Mouse (Mus musculus): ENCODE measurements around the gene Oas1a. TPM values are rescaled to one million over a fixed set of nuclear protein-coding genes. Genes with fewer than 3 reads are reported as not detected.
"Not testable (repeated sequence)": the region's sequence is repeated elsewhere in the genome, so short reads cannot be mapped to it uniquely, and the experiment has no call there.

Oas1a gene
- polyA plus RNA-seq, 1 experiment = not detected

DNA sequence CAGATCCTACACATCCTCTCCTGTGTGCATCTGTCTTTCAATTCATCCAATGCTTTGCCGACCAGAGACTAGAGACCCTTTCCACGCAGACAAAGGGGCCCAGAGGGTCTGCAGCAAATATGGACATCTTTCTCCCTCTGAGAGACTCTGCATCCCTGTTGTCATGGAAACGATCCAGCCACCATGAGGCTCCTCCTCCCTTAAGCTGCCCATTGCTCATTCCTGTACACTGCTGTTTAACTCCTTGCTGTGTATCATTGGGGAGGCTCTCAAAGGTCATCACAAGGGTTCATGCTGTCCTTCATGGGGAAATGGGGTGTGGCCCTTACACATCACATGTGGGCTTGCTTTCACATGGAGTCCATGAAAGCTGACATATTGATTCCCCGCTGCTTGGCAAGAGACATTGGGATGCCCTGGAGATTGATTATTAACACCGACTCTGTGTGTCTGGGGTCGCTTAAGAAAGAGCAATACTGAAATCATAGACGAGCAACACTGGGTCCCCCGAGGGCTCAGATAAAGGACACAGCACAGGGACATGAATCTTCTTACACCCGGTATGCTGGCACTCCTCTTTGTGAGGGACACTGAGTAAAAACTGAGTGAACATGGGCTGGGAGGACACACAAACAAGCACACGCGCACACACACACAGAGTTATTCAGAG, 12.0 kb downstream of the Oas1a start:
- Histone ChIP-seq H3K27me3 (ENCODE audit: control insufficient read depth) (no peaks in the 10 kb centered on the region), H3K4me1 (ENCODE audit: control insufficient read depth) (no peaks in the 10 kb centered on the region), H3K36me3 (ENCODE audit: control insufficient read depth) (no peaks in the 10 kb centered on the region), H3K9me3 (ENCODE audit: control insufficient read depth, low read length) (peaks cover 2% of the 10 kb centered on the region; the same call in 1 of the 2 replicates), H3K4me3 (replicated peaks) (no peak overlapping the region)
- TF ChIP-seq GATA1 (IDR thresholded peaks at IDR 0.05; ENCODE audit: low read length) = no peak
- TF ChIP-seq TAL1 (IDR thresholded peaks at IDR 0.05; ENCODE audit: low read length) = no peak

DNA sequence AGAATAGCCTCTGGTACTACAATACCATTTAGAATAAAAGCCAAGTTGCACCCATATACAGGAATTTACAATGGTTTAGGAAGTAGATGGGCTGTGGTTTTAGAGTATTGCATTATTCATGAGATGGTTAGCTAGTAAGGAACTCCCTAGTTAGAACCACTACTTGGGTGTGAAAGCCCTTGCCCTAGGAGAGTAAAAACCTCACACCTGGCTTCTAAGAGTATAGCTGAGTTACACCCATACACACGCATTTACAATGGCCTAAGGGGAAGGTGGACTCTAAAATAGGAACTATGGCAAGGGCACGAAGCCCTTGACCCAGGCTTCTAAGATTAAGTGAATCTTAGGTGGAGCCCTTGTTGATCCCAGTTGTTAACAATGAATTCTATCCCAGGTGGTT, 12.6 kb downstream of the Oas1a start:
- H3K4me1 ChIP-seq (ENCODE audit: control insufficient read depth); H3K36me3 ChIP-seq (ENCODE audit: control insufficient read depth); H3K4me3 ChIP-seq (replicated peaks); H3K9me3 ChIP-seq (ENCODE audit: control insufficient read depth, low read length); H3K27me3 ChIP-seq (ENCODE audit: control insufficient read depth): not testable (repeated sequence)

DNA sequence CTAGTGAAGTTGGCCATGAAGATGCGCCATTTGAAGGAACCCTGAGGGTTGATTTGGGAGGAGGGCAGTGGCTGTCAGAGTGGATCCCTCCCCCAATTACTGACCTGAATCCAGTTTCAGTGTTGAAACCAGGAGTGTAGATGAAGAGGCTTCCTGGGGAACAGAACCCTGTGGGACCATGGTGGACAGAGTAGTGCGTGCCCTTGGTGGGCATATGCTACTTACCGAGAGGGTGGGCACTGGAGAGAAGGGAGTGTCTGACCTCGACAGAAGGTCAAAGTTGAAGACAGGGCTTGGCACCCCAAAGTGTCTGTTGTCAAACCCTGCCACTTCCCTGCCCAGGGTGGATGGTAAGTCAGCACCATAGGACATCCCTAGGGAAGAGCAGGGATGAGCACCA, 13.5 kb downstream of the Oas1a start:
- H3K4me3 ChIP-seq (replicated peaks); H3K27me3 ChIP-seq (ENCODE audit: control insufficient read depth); H3K9me3 ChIP-seq (ENCODE audit: control insufficient read depth, low read length); H3K4me1 ChIP-seq (ENCODE audit: control insufficient read depth); H3K36me3 ChIP-seq (ENCODE audit: control insufficient read depth): not testable (repeated sequence)

DNA sequence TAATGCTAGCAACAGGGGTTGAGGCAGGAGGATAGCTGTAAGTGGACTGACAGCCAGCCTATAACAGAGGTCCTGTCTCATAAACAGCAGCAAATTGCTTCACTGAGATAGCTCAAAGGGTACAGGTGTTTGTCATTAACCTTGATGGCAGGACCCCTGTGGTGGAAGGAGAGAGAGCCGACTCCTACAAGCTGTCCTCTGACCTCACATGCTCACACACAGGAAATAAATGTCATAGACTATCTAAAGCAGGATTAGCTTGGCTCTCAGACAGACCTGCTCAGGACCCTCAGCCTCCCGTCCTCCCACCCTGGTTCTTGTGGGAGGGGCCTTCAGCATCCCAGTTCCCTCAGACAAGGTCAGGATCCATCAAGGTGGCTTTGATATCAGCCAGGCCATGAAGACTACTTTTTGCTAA, 15.1 kb downstream of the Oas1a start:
- Histone ChIP-seq H3K4me3 (replicated peaks) (no peak overlapping the region), H3K36me3 (ENCODE audit: control insufficient read depth) (no peaks in the 10 kb centered on the region), H3K4me1 (ENCODE audit: control insufficient read depth) (no peaks in the 10 kb centered on the region), H3K27me3 (ENCODE audit: control insufficient read depth) (no peaks in the 10 kb centered on the region), H3K9me3 (ENCODE audit: control insufficient read depth, low read length) (peaks cover 2% of the 10 kb centered on the region; the same call in 1 of the 2 replicates)
- TF ChIP-seq GATA1 (IDR thresholded peaks at IDR 0.05; ENCODE audit: low read length) (no peak), TAL1 (IDR thresholded peaks at IDR 0.05; ENCODE audit: low read length) (no peak)

DNA sequence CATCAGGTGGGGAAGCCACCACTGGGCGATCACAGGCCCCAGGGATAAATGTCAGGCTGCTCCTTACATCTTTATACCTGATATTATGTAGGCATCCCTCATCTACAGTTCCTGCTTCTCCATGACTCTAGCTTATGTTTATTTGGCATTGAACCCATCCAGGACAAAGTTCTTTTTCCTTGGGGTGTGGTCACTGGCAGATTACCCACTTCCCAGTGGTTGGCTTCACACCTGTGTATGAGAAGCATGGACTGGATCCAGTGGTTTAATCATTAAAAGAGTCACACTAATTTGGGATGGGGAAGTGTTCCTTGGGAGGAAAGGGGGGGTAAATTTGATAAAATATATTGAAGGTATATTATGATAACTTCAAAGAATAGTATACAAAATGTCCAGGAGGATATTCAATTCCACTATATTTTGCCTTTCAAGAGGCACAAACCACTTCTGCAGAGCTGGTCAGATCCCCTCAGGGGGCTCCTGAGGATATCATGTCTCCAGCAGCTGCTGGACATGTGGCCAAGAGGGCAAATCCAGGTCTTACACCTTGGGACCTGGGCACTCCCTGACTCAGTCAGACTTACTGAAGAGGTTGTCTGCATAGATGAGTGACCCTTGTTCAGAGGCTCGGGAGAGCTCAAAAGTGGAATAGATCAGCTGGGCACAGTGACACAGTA, 15.6 kb downstream of the Oas1a start:
- H3K27me3 ChIP-seq (ENCODE audit: control insufficient read depth); H3K9me3 ChIP-seq (ENCODE audit: control insufficient read depth, low read length); H3K4me1 ChIP-seq (ENCODE audit: control insufficient read depth); H3K4me3 ChIP-seq (replicated peaks); H3K36me3 ChIP-seq (ENCODE audit: control insufficient read depth): not testable (repeated sequence)

DNA sequence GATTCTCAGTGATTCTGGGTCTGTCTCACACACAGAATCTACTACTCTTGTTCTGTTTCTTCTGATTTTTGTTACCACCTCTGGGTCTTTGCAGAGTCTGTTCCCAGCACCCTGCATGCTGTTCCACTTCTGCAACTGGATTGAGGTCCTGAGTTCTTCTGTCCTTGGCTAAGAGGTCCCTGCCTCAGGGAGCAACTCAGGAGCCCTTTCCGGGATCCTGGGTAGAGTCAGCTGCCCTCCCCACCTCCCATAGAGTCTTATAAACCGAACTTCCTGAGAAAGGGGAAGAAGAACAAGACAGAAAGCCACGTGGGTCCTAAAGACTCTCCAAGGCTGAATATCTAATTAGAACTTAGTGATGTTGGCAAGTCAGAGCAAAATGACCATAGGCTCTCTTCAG, 16.3 kb downstream of the Oas1a start:
- H3K36me3 ChIP-seq (ENCODE audit: control insufficient read depth) = no peaks in the 10 kb centered on the region
- H3K9me3 ChIP-seq (ENCODE audit: control insufficient read depth, low read length) = peaks cover 2% of the 10 kb centered on the region; the same call in 1 of the 2 replicates
- H3K4me1 ChIP-seq (ENCODE audit: control insufficient read depth) = no peaks in the 10 kb centered on the region
- TF ChIP-seq TAL1 (IDR thresholded peaks at IDR 0.05; ENCODE audit: low read length) (no peak), GATA1 (IDR thresholded peaks at IDR 0.05; ENCODE audit: low read length) (no peak)
- no peaks in the 10 kb centered on the region for H3K27me3 ChIP-seq (ENCODE audit: control insufficient read depth)
- H3K4me3 ChIP-seq (replicated peaks) = no peak overlapping the region

DNA sequence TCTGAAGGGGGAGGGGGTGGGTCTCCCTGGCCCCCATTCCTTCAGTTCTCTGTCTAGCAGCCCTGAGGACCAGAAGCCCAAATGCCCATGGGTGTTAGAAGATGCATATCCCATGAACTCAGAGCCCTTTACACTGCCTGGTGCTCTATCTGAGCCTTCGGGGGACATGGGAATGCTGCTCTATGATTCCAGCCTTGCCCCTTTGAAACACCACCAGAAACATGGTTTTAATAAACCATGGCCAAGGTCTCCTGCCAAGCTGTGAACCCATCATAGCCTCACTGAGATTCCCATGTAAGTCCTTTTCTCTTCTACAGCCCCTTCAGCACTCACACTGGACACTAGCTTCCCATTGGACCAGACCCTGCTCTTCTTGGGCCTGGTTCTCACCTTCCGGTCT, 17.3 kb downstream of the Oas1a start:
- H3K36me3 ChIP-seq (ENCODE audit: control insufficient read depth) = no peaks in the 10 kb centered on the region
- no peaks in the 10 kb centered on the region for H3K27me3 ChIP-seq (ENCODE audit: control insufficient read depth)
- H3K9me3 ChIP-seq (ENCODE audit: control insufficient read depth, low read length) = peaks cover 2% of the 10 kb centered on the region; the same call in 1 of the 2 replicates
- H3K4me3 ChIP-seq (replicated peaks) = no peak overlapping the region
- no peaks in the 10 kb centered on the region for H3K4me1 ChIP-seq (ENCODE audit: control insufficient read depth)
- TF ChIP-seq TAL1 (IDR thresholded peaks at IDR 0.05; ENCODE audit: low read length) (no peak), GATA1 (IDR thresholded peaks at IDR 0.05; ENCODE audit: low read length) (no peak)

DNA sequence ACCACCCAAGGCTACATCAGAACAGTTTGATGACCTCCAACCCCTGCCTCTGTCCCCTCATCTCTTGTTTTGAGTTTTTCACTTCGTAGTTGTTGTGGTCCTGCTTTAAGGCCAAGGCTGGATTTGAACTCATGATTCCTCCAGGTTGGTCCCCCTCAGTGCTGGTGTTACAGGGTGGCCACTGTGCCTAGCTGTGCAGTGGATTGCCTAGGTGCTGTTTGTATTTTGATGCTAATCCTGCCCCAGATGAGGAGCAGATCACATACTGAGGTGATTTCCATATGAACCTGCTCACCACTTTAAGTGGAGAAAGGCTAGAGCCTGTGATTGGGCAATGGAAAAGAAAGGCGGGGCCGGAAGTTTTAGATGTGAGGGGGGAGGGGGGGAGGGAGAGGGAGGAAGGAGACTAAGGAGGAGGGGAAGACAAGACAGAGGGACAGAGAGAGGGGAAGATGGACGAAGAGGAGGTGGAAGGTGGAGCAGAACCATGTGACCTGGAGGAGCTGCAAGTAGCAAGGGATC, 19.0 kb downstream of the Oas1a start:
- not testable (repeated sequence) for H3K4me1 ChIP-seq (ENCODE audit: control insufficient read depth); H3K9me3 ChIP-seq (ENCODE audit: control insufficient read depth, low read length); H3K27me3 ChIP-seq (ENCODE audit: control insufficient read depth); H3K36me3 ChIP-seq (ENCODE audit: control insufficient read depth); H3K4me3 ChIP-seq (replicated peaks)

DNA sequence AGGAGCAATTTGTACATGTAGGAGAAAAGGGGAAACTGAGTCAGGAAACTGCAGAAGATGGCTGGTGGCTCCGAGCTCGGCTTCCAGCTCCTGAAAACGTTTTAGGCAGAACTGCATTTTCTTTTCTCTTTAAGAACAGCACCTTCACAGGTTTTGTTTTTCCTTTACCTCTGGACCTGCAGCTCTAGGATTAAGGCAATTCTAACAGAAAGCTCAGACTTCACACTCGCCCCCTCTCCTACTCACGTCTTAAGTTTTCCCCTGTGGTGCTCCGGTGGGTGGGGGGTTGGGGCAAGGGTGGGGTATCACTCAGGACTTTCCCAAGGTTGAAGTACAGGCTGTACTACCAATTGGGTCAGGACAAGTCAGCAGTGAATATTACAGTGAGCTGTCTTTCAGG, 19.5 kb downstream of the Oas1a start:
- H3K4me3 ChIP-seq (replicated peaks) = no peak overlapping the region
- no peaks in the 10 kb centered on the region for H3K27me3 ChIP-seq (ENCODE audit: control insufficient read depth)
- TF ChIP-seq GATA1 (IDR thresholded peaks at IDR 0.05; ENCODE audit: low read length) (no peak), TAL1 (IDR thresholded peaks at IDR 0.05; ENCODE audit: low read length) (no peak)

DNA sequence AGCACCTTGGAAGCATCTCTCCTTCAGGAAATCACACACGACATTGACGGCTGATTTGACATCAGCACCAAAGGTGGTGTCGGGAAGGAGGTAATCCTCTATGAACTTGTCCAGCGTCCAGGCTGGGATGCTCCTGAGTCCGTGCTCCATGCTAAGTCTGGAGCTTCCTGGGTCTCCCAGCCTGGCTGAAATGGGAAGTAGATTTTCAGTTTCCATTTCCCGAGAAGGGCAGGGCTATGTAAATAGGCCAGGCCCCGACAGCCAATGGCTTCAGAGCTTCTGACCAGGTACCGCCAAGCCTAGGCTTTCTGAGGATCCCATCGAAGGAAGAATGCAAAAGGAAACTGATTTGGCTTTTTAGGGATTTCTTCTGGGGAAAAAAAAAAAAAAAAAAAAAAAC, 19.9 kb downstream of the Oas1a start, which contains the start of gene Oas1g:
Gene Oas1g, minus strand, starts transcription at position 201 of the 400 bp plus-strand sequence.
- not testable (repeated sequence) for H3K36me3 ChIP-seq (ENCODE audit: control insufficient read depth); H3K4me1 ChIP-seq (ENCODE audit: control insufficient read depth); H3K9me3 ChIP-seq (ENCODE audit: control insufficient read depth, low read length); H3K4me3 ChIP-seq (replicated peaks); H3K27me3 ChIP-seq (ENCODE audit: control insufficient read depth)

More for the DNA sequence above, 19.5 kb downstream of the Oas1a start:
- H3K4me1 ChIP-seq (ENCODE audit: control insufficient read depth) = no peaks in the 10 kb centered on the region
- no peaks in the 10 kb centered on the region for H3K36me3 ChIP-seq (ENCODE audit: control insufficient read depth)
- H3K9me3 ChIP-seq (ENCODE audit: control insufficient read depth, low read length) = peaks cover 2% of the 10 kb centered on the region; the same call in 1 of the 2 replicates

DNA sequence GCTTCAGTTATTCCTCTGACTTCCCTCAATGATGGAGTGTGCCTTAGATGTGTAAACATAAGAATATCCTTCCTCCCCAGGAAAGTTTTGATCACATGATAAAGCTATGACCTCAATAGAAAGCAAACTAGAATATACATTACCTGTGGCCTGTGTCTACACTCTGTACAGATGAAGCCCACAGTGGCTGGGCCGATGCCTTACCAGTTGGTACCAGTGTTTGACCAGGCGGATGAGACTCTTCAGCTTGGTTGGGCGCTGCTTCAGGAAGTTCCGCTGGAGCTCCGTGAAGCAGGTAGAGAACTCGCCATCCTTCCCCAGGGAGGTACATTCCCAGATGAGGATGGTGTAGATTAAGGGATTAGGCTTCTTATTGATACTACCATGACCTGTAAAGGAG, 25.6 kb downstream of the Oas1a start:
- H3K4me1 ChIP-seq (ENCODE audit: control insufficient read depth); H3K36me3 ChIP-seq (ENCODE audit: control insufficient read depth); H3K4me3 ChIP-seq (replicated peaks); H3K9me3 ChIP-seq (ENCODE audit: control insufficient read depth, low read length); H3K27me3 ChIP-seq (ENCODE audit: control insufficient read depth): not testable (repeated sequence)

DNA sequence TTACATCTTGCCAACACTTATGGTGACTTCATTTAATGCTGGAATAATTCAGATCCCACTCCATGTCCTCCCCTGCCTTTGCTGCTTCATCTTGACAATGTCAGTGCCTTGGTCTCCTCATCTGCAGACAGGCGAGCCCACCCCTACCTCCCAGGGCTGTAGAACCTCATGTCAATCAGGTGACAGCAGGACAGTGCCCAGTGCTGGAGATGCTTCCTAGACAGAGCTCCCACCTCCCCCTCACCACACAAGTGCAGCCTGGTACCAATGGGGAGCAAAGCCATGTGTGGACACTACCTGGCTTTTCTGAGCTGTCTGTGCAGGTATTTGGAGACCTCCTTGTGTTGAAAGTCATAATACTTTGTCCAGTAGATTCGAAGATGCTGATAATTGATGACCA, 28.5 kb downstream of the Oas1a start:
- H3K4me1 ChIP-seq (ENCODE audit: control insufficient read depth); H3K9me3 ChIP-seq (ENCODE audit: control insufficient read depth, low read length); H3K36me3 ChIP-seq (ENCODE audit: control insufficient read depth); H3K4me3 ChIP-seq (replicated peaks); H3K27me3 ChIP-seq (ENCODE audit: control insufficient read depth): not testable (repeated sequence)

DNA sequence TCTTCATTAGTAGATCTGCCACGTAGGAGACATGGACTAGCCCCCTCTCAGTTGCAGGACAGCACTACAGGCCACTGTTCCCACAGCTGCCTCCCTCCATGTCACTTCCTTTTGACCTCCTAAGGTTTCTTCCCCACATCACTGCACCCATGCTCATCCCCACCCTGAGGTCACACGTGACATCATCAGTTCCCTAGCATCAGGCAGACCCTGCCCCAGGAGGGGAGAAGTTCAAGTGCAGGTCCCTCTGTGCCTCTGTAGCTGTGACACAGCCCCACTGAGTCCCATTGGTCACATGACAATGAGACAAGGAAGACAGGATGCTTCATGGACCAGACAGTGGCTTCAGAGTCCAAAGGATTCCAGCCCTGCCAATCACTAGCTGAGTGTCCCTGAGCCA, 29.9 kb downstream of the Oas1a start:
- H3K27me3 ChIP-seq (ENCODE audit: control insufficient read depth); H3K9me3 ChIP-seq (ENCODE audit: control insufficient read depth, low read length); H3K4me1 ChIP-seq (ENCODE audit: control insufficient read depth); H3K4me3 ChIP-seq (replicated peaks); H3K36me3 ChIP-seq (ENCODE audit: control insufficient read depth): not testable (repeated sequence)

DNA sequence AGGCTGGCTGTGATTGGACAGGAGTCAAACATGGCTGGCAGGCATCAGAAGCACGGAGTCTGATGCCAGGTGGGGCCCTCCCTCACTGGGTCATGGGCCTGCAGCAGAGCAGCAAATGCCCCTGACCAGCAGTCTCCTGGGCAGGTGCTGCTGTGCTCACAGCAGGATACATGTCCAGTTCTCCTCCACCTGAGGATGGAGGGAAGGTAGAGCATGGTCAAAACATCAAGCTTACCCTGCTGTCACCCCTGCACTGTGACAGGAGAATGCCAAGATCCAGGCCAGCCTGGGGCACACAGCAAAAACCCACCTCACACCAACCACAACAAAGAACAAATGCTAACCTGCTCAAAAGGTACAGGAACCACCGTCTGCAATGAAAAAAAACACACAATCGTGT, 30.5 kb downstream of the Oas1a start:
- not testable (repeated sequence) for H3K9me3 ChIP-seq (ENCODE audit: control insufficient read depth, low read length); H3K4me3 ChIP-seq (replicated peaks)

More for the DNA sequence above, 30.5 kb downstream of the Oas1a start:
- not testable (repeated sequence) for H3K36me3 ChIP-seq (ENCODE audit: control insufficient read depth); H3K4me1 ChIP-seq (ENCODE audit: control insufficient read depth); H3K27me3 ChIP-seq (ENCODE audit: control insufficient read depth)

Measured in erythroblast, embryonic 14.5 days (primary cell).